ENCODE assay signal across 21 mouse cellular contexts in genomic region chr2:79798627-79799026, GRCm38 (mm10).
DNase-seq lines count a peak whose midpoint lies in the region; ATAC-seq lines count a peak whose summit lies in the region.
"Had no signal": no experiment of that assay in that cellular context is flagged by ENCODE, and none has a peak within 500 bp of the region (broad histone marks: within the 10 kb centered on the region; RNA-seq: fewer than 3 reads in every experiment).

No protein-coding gene starts in this region.

- intact Hi-C loops in left cerebral cortex, postnatal 10 days (cut with DNase I), result no loop called here

- H3K9me3 ChIP-seq in midbrain, embryonic 10.5 days (replicated peaks), result no peaks in the 10 kb centered on the region
- no peaks in the 10 kb centered on the region for H3K9me3 ChIP-seq in midbrain, embryonic 16.5 days (replicated peaks; ENCODE audit: control insufficient read depth, low read length, poor library complexity, severe bottlenecking)
- no peaks in the 10 kb centered on the region for H3K9me3 ChIP-seq in limb, embryonic 11.5 days (ENCODE audit: control insufficient read depth, low read length)
- H3K9me3 ChIP-seq: heart, embryonic 10.5 days; limb, embryonic 15.5 days; midbrain, embryonic 15.5 days had no signal

- H3K9ac ChIP-seq in midbrain, embryonic 16.5 days (ENCODE audit: low read depth, low read length), result no peak overlapping the region
- H3K9ac ChIP-seq in limb, embryonic 11.5 days (ENCODE audit: low read length), result no peak overlapping the region
- H3K9ac ChIP-seq: limb, embryonic 15.5 days; liver, postnatal 0 days; midbrain, embryonic 15.5 days had no signal

- no peak overlapping the region for H3K4me3 ChIP-seq in midbrain, embryonic 10.5 days
- H3K4me3 ChIP-seq in midbrain, embryonic 16.5 days (ENCODE audit: low read depth, low read length), result no peak overlapping the region
- H3K4me3 ChIP-seq in limb, embryonic 11.5 days (ENCODE audit: low read depth, low read length), result no peak overlapping the region
- H3K4me3 ChIP-seq: heart, embryonic 10.5 days; limb, embryonic 15.5 days; midbrain, embryonic 15.5 days had no signal

- no peaks in the 10 kb centered on the region for H3K36me3 ChIP-seq in midbrain, embryonic 10.5 days
- no peaks in the 10 kb centered on the region for H3K36me3 ChIP-seq in midbrain, embryonic 16.5 days (ENCODE audit: control insufficient read depth, insufficient read depth, low read length)
- H3K36me3 ChIP-seq in limb, embryonic 11.5 days (ENCODE audit: control insufficient read depth, insufficient read depth, low read length), result no peaks in the 10 kb centered on the region
- H3K36me3 ChIP-seq: heart, embryonic 10.5 days; limb, embryonic 15.5 days; midbrain, embryonic 15.5 days had no signal

- peaks cover 31% of the 10 kb centered on the region for H3K4me1 ChIP-seq in midbrain, embryonic 10.5 days
- H3K4me1 ChIP-seq in midbrain, embryonic 16.5 days (ENCODE audit: control insufficient read depth, insufficient read depth, low read length), result no peaks in the 10 kb centered on the region
- H3K4me1 ChIP-seq in limb, embryonic 11.5 days (ENCODE audit: control insufficient read depth, insufficient read depth, low read length), result no peaks in the 10 kb centered on the region
- H3K4me1 ChIP-seq: heart, embryonic 10.5 days; limb, embryonic 15.5 days; midbrain, embryonic 15.5 days had no signal

- ATAC-seq in midbrain, embryonic 16.5 days, result no peak
- peak; percentile 80 for ATAC-seq in limb, embryonic 11.5 days (ENCODE audit: insufficient number of reproducible peaks, low FRiP score, low TSS enrichment, low read depth)
- no peak for ATAC-seq in CD4-positive, CD25-positive, alpha-beta regulatory T cell, adult 4 months
- ATAC-seq: liver, postnatal 0 days; midbrain, embryonic 15.5 days had no signal

- no peak overlapping the region for H3K4me2 ChIP-seq in midbrain, embryonic 16.5 days (ENCODE audit: low read length)
- no peak overlapping the region for H3K4me2 ChIP-seq in limb, embryonic 11.5 days (ENCODE audit: low read depth, severe bottlenecking)
- H3K4me2 ChIP-seq: limb, embryonic 15.5 days; midbrain, embryonic 15.5 days had no signal

- peak; percentile 67 for DNase-seq in midbrain, embryonic 10.5 days (ENCODE audit: low spot score)
- peak; percentile 75 for DNase-seq in embryo, embryonic 9.5 days (ENCODE audit: extremely low spot score)
- DNase-seq in limb, embryonic 11.5 days (ENCODE audit: low spot score), result peak; percentile 55
- DNase-seq in yolk sac, embryonic 10.5 days (ENCODE audit: low spot score), result peak; percentile 38
- no peak for DNase-seq in left cerebral cortex, postnatal 10 days (ENCODE audit: extremely low spot score in 1 of 2, low spot score in 2 of 2)
- DNase-seq: adrenal gland, adult 8-10 months; cerebellum, adult 18-20 months; gastrocnemius, postnatal 14 days; heart, postnatal 4 days; kidney, adult 2 months; kidney, postnatal 4 days; layer of hippocampus, postnatal 36 days; liver, postnatal 0 days; lung, postnatal 4 days; right cerebral cortex, adult 18-20 months; thymus, postnatal 4 days had no signal

- 33% methylated on average over 7 of the region's 7 CpGs for WGBS in midbrain, embryonic 10.5 days
- WGBS in midbrain, embryonic 16.5 days, result 42% methylated on average over 7 of the region's 7 CpGs
- 36% methylated on average over 7 of the region's 7 CpGs for WGBS in limb, embryonic 11.5 days

- H3K27ac ChIP-seq in midbrain, embryonic 10.5 days (replicated peaks), result 0 out of 2 replicates have a peak overlapping the region, but pooled peaks have one; percentile 42
- H3K27ac ChIP-seq in midbrain, embryonic 16.5 days (ENCODE audit: low read length), result no peak overlapping the region
- no peak overlapping the region for H3K27ac ChIP-seq in limb, embryonic 11.5 days (replicated peaks; ENCODE audit: low read depth, low read length)
- H3K27ac ChIP-seq: heart, embryonic 10.5 days; limb, embryonic 15.5 days; midbrain, embryonic 15.5 days had no signal

- H3K27me3 ChIP-seq in midbrain, embryonic 10.5 days (ENCODE audit: low read depth, poor library complexity, severe bottlenecking), result no peaks in the 10 kb centered on the region
- no peaks in the 10 kb centered on the region for H3K27me3 ChIP-seq in midbrain, embryonic 16.5 days (ENCODE audit: control insufficient read depth, insufficient read depth, low read depth, low read length)
- no peaks in the 10 kb centered on the region for H3K27me3 ChIP-seq in limb, embryonic 11.5 days (ENCODE audit: control insufficient read depth, insufficient read depth, low read length)
- H3K27me3 ChIP-seq: limb, embryonic 15.5 days; midbrain, embryonic 15.5 days had no signal

Comparison
In these comparisons a context has a peak if more than half of its experiments do, and no peak if none do; other contexts are left out.
1. DNase-seq: peak in midbrain, embryonic 10.5 days (single experiment), embryo, embryonic 9.5 days (single experiment), limb, embryonic 11.5 days (single experiment) and yolk sac, embryonic 10.5 days (single experiment); none in left cerebral cortex, postnatal 10 days (0 of 2).